Mouse (Mus musculus) liver, embryonic 11.5 days (tissue): ENCODE results near the gene Fam71a. TPM values are rescaled to one million over a fixed set of nuclear protein-coding genes. Genes with fewer than 3 reads are reported as not detected.

Experiments used
- ATAC-seq: fragments of 200-750 bp; cut with Nextera tagmentation; replicated peaks from 2 replicates; pipeline ENCODE4 v1.8.0; 2017; ENCODE audit warnings: moderate number of reproducible peaks, mild to moderate bottlenecking, moderate TSS enrichment, moderate library complexity; ENCODE audit not compliant: low FRiP score
- DNase-seq: peaks from one replicate; pipeline ENCODE4 v3.0.0-alpha.2; 2017; ENCODE audit warnings: low spot score
- H3K27ac ChIP-seq: fragments of 300-500 bp; sonication (generic); 2 replicates; pipeline ENCODE4 v1.5.1; 2014; ENCODE audit warnings: mild to moderate bottlenecking, low read depth, low read length, control low read depth
- H3K27me3 ChIP-seq: fragments of 300-500 bp; sonication (generic); replicated peaks from 2 replicates; pipeline ENCODE4 v1.6.1; 2014; ENCODE audit warnings: low read length, mixed read lengths; ENCODE audit not compliant: control insufficient read depth, insufficient read depth
- H3K36me3 ChIP-seq: fragments of 300-500 bp; sonication (generic); 2 replicates; pipeline ENCODE4 v1.6.1; 2014; ENCODE audit warnings: mild to moderate bottlenecking, low read length, moderate library complexity, mixed read lengths; ENCODE audit not compliant: control insufficient read depth, insufficient read depth
- H3K4me1 ChIP-seq: fragments of 300-500 bp; sonication (generic); replicated peaks from 2 replicates; pipeline ENCODE4 v1.6.1; 2014; ENCODE audit warnings: low read length, mixed read lengths; ENCODE audit not compliant: control insufficient read depth, insufficient read depth
- H3K4me2 ChIP-seq: fragments of 300-500 bp; sonication (generic); 2 replicates; pipeline ENCODE4 v1.6.1; 2014; ENCODE audit warnings: mild to moderate bottlenecking, control low read depth, moderate library complexity
- H3K4me3 ChIP-seq: fragments of 300-500 bp; sonication (generic); 2 replicates; pipeline ENCODE4 v1.5.1; 2014; ENCODE audit warnings: low read depth, low read length, control low read depth
- H3K9ac ChIP-seq: fragments of 300-500 bp; sonication (generic); 2 replicates; pipeline ENCODE4 v1.6.1; 2014; ENCODE audit warnings: low read depth, low read length, control low read depth
- H3K9me3 ChIP-seq: fragments of 300-500 bp; sonication (generic); 2 replicates; pipeline ENCODE4 v1.6.1; 2016; ENCODE audit warnings: low read length, inconsistent platforms, mixed read lengths; ENCODE audit not compliant: control insufficient read depth
- WGBS: fragments of 180-500 bp; shearing (Covaris S2); extraction: QIAGEN DNeasy Blood & Tissue Kit; methylation state at CpG from one replicate; pipeline ENCODE4 v1.1.7; 2014; 5-methylcytosine and 5-hydroxymethylcytosine counted together
- polyA plus RNA-seq: library from polyadenylated mRNA; unstranded; fragments of >200 nt; fragmentation: Nextera tagmentation; extraction: Ambion mirVana; gene quantifications from 2 replicates; pipeline ENCODE4 v1.2.1, GENCODE M21; 2014

Fam71a gene
- polyA plus RNA-seq, 1 experiment from 2014 or later: not detected

DNA sequence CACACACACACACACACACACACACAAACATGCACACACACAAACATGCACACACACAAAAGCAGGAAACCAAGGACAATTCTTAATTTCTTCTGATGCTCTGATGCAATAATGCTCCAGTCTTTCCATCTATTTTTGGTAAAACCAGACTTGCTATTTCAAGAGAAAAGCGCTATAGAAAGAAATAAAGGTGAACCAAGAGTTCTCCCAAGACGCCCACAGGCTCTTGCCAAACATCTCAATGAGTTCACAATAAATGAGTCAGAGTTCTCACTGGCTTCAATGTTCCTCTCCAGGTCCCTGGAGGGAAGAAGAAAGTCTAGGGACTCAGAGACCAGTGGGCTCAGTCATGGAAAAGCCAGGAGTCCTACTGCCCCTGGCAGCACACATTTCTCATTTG lies 40.9 kb downstream of the Fam71a start:
- 85% methylated on average over 2 of the region's 2 CpGs for WGBS
- Histone ChIP-seq H3K36me3 (no peaks in the 10 kb centered on the region), H3K4me3 (no peak overlapping the region), H3K9ac (no peak overlapping the region), H3K4me2 (no peak overlapping the region), H3K4me1 (peaks cover 9% of the 10 kb centered on the region; the same call in 1 of the 2 replicates), H3K27ac (no peak overlapping the region), H3K9me3 (no peaks in the 10 kb centered on the region), H3K27me3 (peaks cover 15% of the 10 kb centered on the region)
- ATAC-seq (no peak), DNase-seq (no peak)

DNA sequence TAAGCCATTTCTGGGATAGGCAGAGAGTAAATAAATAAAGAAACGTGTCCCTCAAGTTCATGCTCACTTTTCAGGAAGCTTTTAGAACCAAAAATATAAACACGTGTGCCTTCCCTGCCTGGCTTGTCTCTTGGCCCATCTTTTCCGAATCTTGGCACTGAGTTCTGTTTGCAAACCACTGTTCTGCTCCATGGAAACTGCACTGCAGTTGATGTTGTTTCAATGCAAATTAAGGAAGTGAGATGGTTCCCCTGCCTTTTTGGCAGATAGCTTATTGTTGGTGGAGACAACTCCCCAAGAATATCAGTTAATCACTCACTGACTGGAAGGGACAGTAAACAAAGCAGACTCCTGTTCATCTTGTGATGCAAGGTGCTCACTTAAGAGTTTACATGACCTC lies 41.9 kb downstream of the Fam71a start:
- peaks cover 15% of the 10 kb centered on the region for H3K27me3 ChIP-seq
- H3K9ac ChIP-seq: no peak overlapping the region
- no peak overlapping the region for H3K4me2 ChIP-seq
- no peaks in the 10 kb centered on the region for H3K9me3 ChIP-seq
- no peaks in the 10 kb centered on the region for H3K36me3 ChIP-seq
- 63% methylated on average over 3 of the region's 3 CpGs for WGBS
- no peak overlapping the region for H3K27ac ChIP-seq
- DNase-seq (no peak), ATAC-seq (no peak)
- H3K4me1 ChIP-seq: peaks cover 11% of the 10 kb centered on the region; the same call in 1 of the 2 replicates
- H3K4me3 ChIP-seq: no peak overlapping the region

DNA sequence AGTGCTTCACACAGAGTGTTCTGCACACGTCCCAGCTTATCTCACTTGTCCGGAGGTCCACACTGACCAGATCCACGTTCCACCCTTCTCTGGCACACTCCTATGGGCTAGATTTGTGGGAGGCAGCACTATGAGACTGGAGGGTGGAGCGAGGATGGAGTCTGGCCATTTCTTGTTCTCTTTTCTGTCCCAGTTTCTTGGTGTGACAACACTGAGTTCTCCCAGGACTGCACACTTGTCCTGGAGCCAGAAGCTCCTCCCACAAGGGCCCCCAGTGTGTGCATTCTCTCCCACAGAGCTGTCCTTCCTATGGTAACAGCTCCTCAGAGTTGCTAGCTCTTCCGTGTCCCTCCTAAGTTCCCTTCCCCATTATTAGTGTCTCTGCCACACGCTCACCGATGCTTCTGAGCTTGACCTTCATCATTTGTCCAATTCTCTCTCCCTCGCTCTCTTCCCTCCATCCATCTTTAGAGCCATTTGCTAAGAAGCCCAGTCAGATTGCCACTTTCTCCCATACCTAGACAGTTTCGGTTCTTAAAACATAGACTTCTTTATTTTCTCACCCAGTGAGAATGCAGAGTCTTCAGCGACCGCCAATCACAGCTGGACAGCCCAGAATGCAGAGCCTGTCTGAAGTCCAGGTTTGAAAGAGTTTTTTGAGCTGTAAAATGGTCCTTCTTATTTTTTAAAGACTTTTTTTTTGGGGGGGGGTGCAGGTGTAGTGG lies 48.9 kb downstream of the Fam71a start:
- Histone ChIP-seq H3K27me3 (no peaks in the 10 kb centered on the region), H3K4me1 (peaks cover 11% of the 10 kb centered on the region; the same call in 1 of the 2 replicates), H3K27ac (no peak overlapping the region), H3K4me3 (no peak overlapping the region), H3K4me2 (no peak overlapping the region), H3K9ac (no peak overlapping the region), H3K36me3 (no peaks in the 10 kb centered on the region), H3K9me3 (no peaks in the 10 kb centered on the region)
- WGBS: 68% methylated on average over 11 of the region's 11 CpGs
- DNase-seq (no peak), ATAC-seq (no peak)

DNA sequence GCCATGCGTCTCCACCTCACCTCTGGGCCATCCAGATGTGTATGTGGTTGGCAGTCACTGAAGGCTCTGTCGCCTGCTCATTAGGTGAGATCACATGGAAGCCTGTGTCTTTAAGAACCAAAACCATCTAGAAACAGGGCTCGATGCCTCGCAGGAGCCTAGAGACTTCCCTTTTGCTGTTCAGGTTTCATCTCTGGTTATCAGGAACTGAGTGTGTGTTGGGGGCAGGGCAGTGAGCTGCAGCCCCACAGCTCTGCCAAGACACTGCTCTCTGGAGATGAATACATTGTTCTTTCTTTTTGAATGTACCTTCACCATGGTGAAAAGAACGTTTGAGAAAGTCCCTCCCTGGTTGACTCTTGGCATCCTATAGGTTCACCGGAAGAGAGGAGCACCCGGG lies 49.7 kb downstream of the Fam71a start:
- no peak overlapping the region for H3K27ac ChIP-seq
- H3K36me3 ChIP-seq: no peaks in the 10 kb centered on the region
- ATAC-seq: no peak
- no peaks in the 10 kb centered on the region for H3K27me3 ChIP-seq
- 48% methylated on average over 7 of the region's 7 CpGs for WGBS
- no peak overlapping the region for H3K4me2 ChIP-seq
- H3K4me3 ChIP-seq: no peak overlapping the region
- no peak for DNase-seq
- H3K4me1 ChIP-seq: peaks cover 14% of the 10 kb centered on the region; the same call in 1 of the 2 replicates
- H3K9ac ChIP-seq: no peak overlapping the region
- H3K9me3 ChIP-seq: no peaks in the 10 kb centered on the region

Other genes starting within 250 kb of the Fam71a start
- gene Angel2, start 239.7 kb downstream of the Fam71a start, polyA plus RNA-seq: 32.1 and 34.1 TPM in 2 replicates
- 12.8 and 14.2 TPM in 2 replicates for gene Vash2, start 185.5 kb downstream of the Fam71a start, polyA plus RNA-seq
- gene Flvcr1, start 138.7 kb downstream of the Fam71a start, polyA plus RNA-seq: 11.8 and 12.1 TPM in 2 replicates
- gene Spata45, start 128.2 kb downstream of the Fam71a start, polyA plus RNA-seq: not detected in 2 replicates
- gene Tatdn3, start 101.9 kb downstream of the Fam71a start, polyA plus RNA-seq: 14.4 and 17.2 TPM in 2 replicates
- gene Nsl1, start 101.8 kb downstream of the Fam71a start, polyA plus RNA-seq: 27.7 and 30.7 TPM in 2 replicates
- gene Batf3, start 67.0 kb downstream of the Fam71a start, polyA plus RNA-seq: 5.7 and 6.0 TPM in 2 replicates
- 3.1 and 3.6 TPM in 2 replicates for gene Atf3, start 53.2 kb upstream of the Fam71a start, polyA plus RNA-seq
- 53.6 and 56.4 TPM in 2 replicates for gene Nenf, start 153.4 kb upstream of the Fam71a start, polyA plus RNA-seq
- 15.4 and 18.8 TPM in 2 replicates for gene Tmem206, start 161.1 kb upstream of the Fam71a start, polyA plus RNA-seq
- gene Ppp2r5a, start 238.5 kb upstream of the Fam71a start, polyA plus RNA-seq: 32.4 and 39.9 TPM in 2 replicates